Mouse (Mus musculus) mammary gland, adult 2 months (tissue): Measurements from ENCODE around the gene Izumo1r. TPM values are rescaled to one million over a fixed set of nuclear protein-coding genes. Genes with fewer than 3 reads are reported as not detected.

Source experiments
- polyA plus RNA-seq: library from polyadenylated mRNA; depleted of rRNA; stranded (reverse); fragments of >200 nt; gene quantifications from 2 replicates; pipeline ENCODE4 v1.2.3, GENCODE M21; 2012; ENCODE audit warnings: low replicate concordance; rRNA removed

Gene Izumo1r
- polyA plus RNA-seq = 19.6 and 30.6 TPM in 2 replicates

GRCm38 (mm10) chr9:14903581-14904378, at the start of gene Izumo1r:
Izumo1r (minus strand) TSS chr9:14903949.

GRCm38 (mm10) chr9:14859868-14860639, 43.7 kb downstream of the Izumo1r start, which contains the start of gene Gpr83:
Gpr83 (plus strand) TSS chr9:14860210.

Other genes with a start within 250 kb of the Izumo1r start
- gene Piwil4, start 163.2 kb downstream of the Izumo1r start, polyA plus RNA-seq = 0.25 and 0.50 TPM in 2 replicates
- 1.4 and 3.4 TPM in 2 replicates for gene Fut4, start 151.6 kb downstream of the Izumo1r start, polyA plus RNA-seq
- gene 1700012B09Rik, start 132.9 kb downstream of the Izumo1r start, polyA plus RNA-seq = not detected in 2 replicates
- 2.7 and 6.7 TPM in 2 replicates for gene Mre11a, start 119.3 kb downstream of the Izumo1r start, polyA plus RNA-seq
- 3.6 and 8.4 TPM in 2 replicates for gene Ankrd49, start 119.1 kb downstream of the Izumo1r start, polyA plus RNA-seq
- 2.8 and 2.9 TPM in 2 replicates for gene Gpr83, start 43.7 kb downstream of the Izumo1r start, polyA plus RNA-seq
- 30.5 and 36.4 TPM in 2 replicates for gene Panx1, start 141.5 kb upstream of the Izumo1r start, polyA plus RNA-seq
- 2.5 and 5.1 TPM in 2 replicates for gene Hephl1, start 208.2 kb upstream of the Izumo1r start, polyA plus RNA-seq